Mouse (Mus musculus): Measurements from ENCODE around the gene Phospho1.

Phospho1 gene

GRCm38 (mm10) chr11:95824071-95824876, at the start of gene Phospho1:
Gene Phospho1 (plus strand): TSS chr11:95824499.
- in situ Hi-C loops (cut with MboI; ENCODE audit: low pct_unique_long_range_greater_than_20kb in 1 of 2, low sequenced_read_pairs in 2 of 2, unreplicated experiment in 1 of 2) = no loop called here

- in situ Hi-C loops (cut with MboI; ENCODE audit: low pct_unique_long_range_greater_than_20kb in 1 of 2, low sequenced_read_pairs in 2 of 2, unreplicated experiment in 1 of 2) = no loop called here
Observed at GRCm38 (mm10) chr11:95777323-95778297, 46.7 kb upstream of the Phospho1 start.

GRCm38 (mm10) chr11:95778831-95779251, 45.5 kb upstream of the Phospho1 start:
- in situ Hi-C loops (cut with MboI; ENCODE audit: low pct_unique_long_range_greater_than_20kb in 1 of 2, low sequenced_read_pairs in 2 of 2, unreplicated experiment in 1 of 2) = no loop called here

GRCm38 (mm10) chr11:95779366-95779765, 44.9 kb upstream of the Phospho1 start:
- in situ Hi-C loops (cut with MboI; ENCODE audit: low pct_unique_long_range_greater_than_20kb in 1 of 2, low sequenced_read_pairs in 2 of 2, unreplicated experiment in 1 of 2) = no loop called here

- in situ Hi-C loops (cut with MboI; ENCODE audit: low pct_unique_long_range_greater_than_20kb in 1 of 2, low sequenced_read_pairs in 2 of 2, unreplicated experiment in 1 of 2) = loop anchor here in 1 of 2 experiments (5.0 to 10.0 kb wide), 2 partner anchors 72 to 154 kb away; no protein-coding TSS in a partner anchor
Observed at GRCm38 (mm10) chr11:95780480-95780879, 43.8 kb upstream of the Phospho1 start.

- in situ Hi-C loops (cut with MboI; ENCODE audit: low pct_unique_long_range_greater_than_20kb in 1 of 2, low sequenced_read_pairs in 2 of 2, unreplicated experiment in 1 of 2) = loop anchor here in 1 of 2 experiments (5.0 to 10.0 kb wide), 2 partner anchors 71 to 153 kb away; no protein-coding TSS in a partner anchor
Observed at GRCm38 (mm10) chr11:95781557-95781956, 42.7 kb upstream of the Phospho1 start.

- in situ Hi-C loops (cut with MboI; ENCODE audit: low pct_unique_long_range_greater_than_20kb in 1 of 2, low sequenced_read_pairs in 2 of 2, unreplicated experiment in 1 of 2) = loop anchor here in 1 of 2 experiments (5.0 to 10.0 kb wide), 2 partner anchors 69 to 151 kb away; no protein-coding TSS in a partner anchor
Observed at GRCm38 (mm10) chr11:95783457-95783856, 40.8 kb upstream of the Phospho1 start.

- in situ Hi-C loops (cut with MboI; ENCODE audit: low pct_unique_long_range_greater_than_20kb in 1 of 2, low sequenced_read_pairs in 2 of 2, unreplicated experiment in 1 of 2) = loop anchor here in 1 of 2 experiments (5.0 to 10.0 kb wide), 2 partner anchors 68 to 151 kb away; no protein-coding TSS in a partner anchor
Observed at GRCm38 (mm10) chr11:95783958-95784357, 40.3 kb upstream of the Phospho1 start.

- in situ Hi-C loops (cut with MboI; ENCODE audit: low pct_unique_long_range_greater_than_20kb in 1 of 2, low sequenced_read_pairs in 2 of 2, unreplicated experiment in 1 of 2) = loop anchor here in 1 of 2 experiments (10.0 kb wide), 1 partner anchor 149 kb away; no protein-coding TSS in a partner anchor
Observed at GRCm38 (mm10) chr11:95785675-95786074, 38.6 kb upstream of the Phospho1 start.

- in situ Hi-C loops (cut with MboI; ENCODE audit: low pct_unique_long_range_greater_than_20kb in 1 of 2, low sequenced_read_pairs in 2 of 2, unreplicated experiment in 1 of 2) = loop anchor here in 1 of 2 experiments (10.0 kb wide), 1 partner anchor 148 kb away; no protein-coding TSS in a partner anchor
Observed at GRCm38 (mm10) chr11:95786511-95786910, 37.8 kb upstream of the Phospho1 start.

- in situ Hi-C loops (cut with MboI; ENCODE audit: low pct_unique_long_range_greater_than_20kb in 1 of 2, low sequenced_read_pairs in 2 of 2, unreplicated experiment in 1 of 2) = loop anchor here in 1 of 2 experiments (10.0 kb wide), 1 partner anchor 145 kb away; no protein-coding TSS in a partner anchor
Observed at GRCm38 (mm10) chr11:95789451-95789891, 34.8 kb upstream of the Phospho1 start.

- in situ Hi-C loops (cut with MboI; ENCODE audit: low pct_unique_long_range_greater_than_20kb in 1 of 2, low sequenced_read_pairs in 2 of 2, unreplicated experiment in 1 of 2) = no loop called here
Observed at GRCm38 (mm10) chr11:95791787-95792186, 32.5 kb upstream of the Phospho1 start.

GRCm38 (mm10) chr11:95792950-95793509, 31.3 kb upstream of the Phospho1 start:
- in situ Hi-C loops (cut with MboI; ENCODE audit: low pct_unique_long_range_greater_than_20kb in 1 of 2, low sequenced_read_pairs in 2 of 2, unreplicated experiment in 1 of 2) = no loop called here

GRCm38 (mm10) chr11:95794201-95794600, 30.1 kb upstream of the Phospho1 start:
- in situ Hi-C loops (cut with MboI; ENCODE audit: low pct_unique_long_range_greater_than_20kb in 1 of 2, low sequenced_read_pairs in 2 of 2, unreplicated experiment in 1 of 2) = no loop called here

- in situ Hi-C loops (cut with MboI; ENCODE audit: low pct_unique_long_range_greater_than_20kb in 1 of 2, low sequenced_read_pairs in 2 of 2, unreplicated experiment in 1 of 2) = no loop called here
Observed at GRCm38 (mm10) chr11:95795582-95795981, 28.7 kb upstream of the Phospho1 start.

GRCm38 (mm10) chr11:95805010-95805409, 19.3 kb upstream of the Phospho1 start:
- in situ Hi-C loops (cut with MboI; ENCODE audit: low pct_unique_long_range_greater_than_20kb in 1 of 2, low sequenced_read_pairs in 2 of 2, unreplicated experiment in 1 of 2) = no loop called here

GRCm38 (mm10) chr11:95805527-95805926, 18.8 kb upstream of the Phospho1 start:
- in situ Hi-C loops (cut with MboI; ENCODE audit: low pct_unique_long_range_greater_than_20kb in 1 of 2, low sequenced_read_pairs in 2 of 2, unreplicated experiment in 1 of 2) = no loop called here

GRCm38 (mm10) chr11:95807884-95808283, 16.4 kb upstream of the Phospho1 start:
- in situ Hi-C loops (cut with MboI; ENCODE audit: low pct_unique_long_range_greater_than_20kb in 1 of 2, low sequenced_read_pairs in 2 of 2, unreplicated experiment in 1 of 2) = no loop called here

Measured in mouse embryonic stem cell (cell line).